Mouse (Mus musculus): ENCODE results near the gene Gm10959.

DNA sequence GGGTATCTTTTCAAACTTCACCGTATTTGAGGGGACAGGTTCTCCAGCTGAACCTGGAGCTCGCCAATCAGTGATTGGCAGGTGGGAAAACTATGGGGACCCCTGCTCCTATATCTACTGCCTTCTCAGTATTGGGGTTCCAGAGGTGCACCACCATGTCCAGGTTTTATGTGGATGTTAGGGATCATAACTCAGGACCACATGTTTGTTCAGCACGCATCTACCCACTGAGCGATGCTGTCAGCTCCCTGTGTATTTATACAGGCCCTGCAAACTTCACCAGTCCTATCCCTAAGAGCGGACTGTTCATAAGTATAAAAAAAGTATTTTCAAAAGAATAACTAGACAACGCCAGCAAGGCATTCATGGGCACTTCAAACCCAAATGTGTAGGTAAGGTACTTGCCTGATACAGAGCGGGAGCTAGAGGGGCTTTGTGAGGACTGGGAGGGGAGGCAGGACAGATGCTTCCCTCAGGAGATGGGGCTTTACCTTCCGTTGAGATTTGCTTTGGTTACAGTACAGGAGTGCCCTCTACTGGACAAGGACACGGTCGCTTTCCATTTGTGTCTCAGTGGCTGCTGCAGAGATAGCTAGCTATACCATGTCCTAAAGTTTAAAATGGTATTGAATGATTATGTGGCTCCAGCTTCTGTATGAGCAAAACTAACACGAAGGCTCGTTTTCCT lies 15.3 kb downstream of the Gm10959 start:
- TF ChIP-seq POLR2A (IDR thresholded peaks at IDR 0.05; ENCODE audit: low read depth, low read length) (no peak), CTCF (IDR thresholded peaks at IDR 0.05; ENCODE audit: extremely low read depth, insufficient read length, insufficient replicate concordance, low read depth, low read length) (peak; percentile 70; the same call in 1 of the 2 replicates)
